Mouse (Mus musculus) megakaryocyte, embryonic 14.5 days (primary cell): ENCODE results near the gene Asphd1.

Experiments
- FLI1 ChIP-seq: IDR thresholded peaks from 2 replicates; pipeline ENCODE4 v1.6.1; 2012; ENCODE audit warnings: low read length, inconsistent platforms, mixed read lengths
- GATA1 ChIP-seq: IDR thresholded peaks from 3 replicates; pipeline ENCODE4 v1.6.1; 2012; ENCODE audit warnings: mixed read lengths, low read length, inconsistent platforms, borderline replicate concordance

GRCm38 (mm10) chr7:126961095-126961494 is 11.7 kb upstream of the Asphd1 start:
- no peak for TF ChIP-seq GATA1
- TF ChIP-seq FLI1 = no peak
